Mouse (Mus musculus) heart, postnatal 4 days (tissue): ENCODE results near the gene Lrrc20. TPM values are rescaled to one million over a fixed set of nuclear protein-coding genes. Genes with fewer than 3 reads are reported as not detected.

Source experiments
- DNase-seq: peaks from one replicate; pipeline ENCODE4 v3.0.0; 2021
- total RNA-seq, 2 experiments: library from RNA; stranded (reverse); gene quantifications; 2 replicates each; pipeline ENCODE4 v1.2.3; 2021

The Lrrc20 gene
- total RNA-seq, 2 experiments from 2014 or later: 16.4 to 17.1 TPM

- peak; percentile 50 for DNase-seq
Measured at GRCm38 (mm10) chr10:61517296-61518071, 41.9 kb downstream of the Lrrc20 start.

- no peak for DNase-seq
Measured at GRCm38 (mm10) chr10:61518320-61518719, 42.7 kb downstream of the Lrrc20 start.

- no peak for DNase-seq
Measured at GRCm38 (mm10) chr10:61519491-61519890, 43.9 kb downstream of the Lrrc20 start.

DNA sequence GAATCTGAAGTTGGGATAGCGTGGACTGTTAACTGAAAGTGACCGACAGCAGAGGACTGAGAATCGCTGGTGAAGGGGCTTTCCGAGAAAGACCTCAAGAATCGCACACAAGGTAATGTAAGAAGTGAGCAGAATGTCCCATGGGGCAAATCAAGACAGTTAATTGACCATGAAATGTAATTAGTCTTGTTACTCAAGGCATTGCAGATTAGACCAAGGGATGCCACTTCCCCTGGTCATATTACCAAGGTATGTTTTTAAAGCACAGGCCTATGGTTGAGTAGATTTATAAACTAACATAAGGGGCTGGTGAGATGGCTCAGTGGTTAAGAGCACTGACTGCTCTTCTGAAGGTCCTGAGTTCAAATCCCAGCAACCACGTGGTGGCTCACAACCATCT lies 45.1 kb downstream of the Lrrc20 start:
- no peak for DNase-seq

GRCm38 (mm10) chr10:61530936-61531335 lies 55.3 kb downstream of the Lrrc20 start:
- DNase-seq: peak; percentile 33

- no peak for DNase-seq
Measured at GRCm38 (mm10) chr10:61533285-61533684, 57.7 kb downstream of the Lrrc20 start.

DNA sequence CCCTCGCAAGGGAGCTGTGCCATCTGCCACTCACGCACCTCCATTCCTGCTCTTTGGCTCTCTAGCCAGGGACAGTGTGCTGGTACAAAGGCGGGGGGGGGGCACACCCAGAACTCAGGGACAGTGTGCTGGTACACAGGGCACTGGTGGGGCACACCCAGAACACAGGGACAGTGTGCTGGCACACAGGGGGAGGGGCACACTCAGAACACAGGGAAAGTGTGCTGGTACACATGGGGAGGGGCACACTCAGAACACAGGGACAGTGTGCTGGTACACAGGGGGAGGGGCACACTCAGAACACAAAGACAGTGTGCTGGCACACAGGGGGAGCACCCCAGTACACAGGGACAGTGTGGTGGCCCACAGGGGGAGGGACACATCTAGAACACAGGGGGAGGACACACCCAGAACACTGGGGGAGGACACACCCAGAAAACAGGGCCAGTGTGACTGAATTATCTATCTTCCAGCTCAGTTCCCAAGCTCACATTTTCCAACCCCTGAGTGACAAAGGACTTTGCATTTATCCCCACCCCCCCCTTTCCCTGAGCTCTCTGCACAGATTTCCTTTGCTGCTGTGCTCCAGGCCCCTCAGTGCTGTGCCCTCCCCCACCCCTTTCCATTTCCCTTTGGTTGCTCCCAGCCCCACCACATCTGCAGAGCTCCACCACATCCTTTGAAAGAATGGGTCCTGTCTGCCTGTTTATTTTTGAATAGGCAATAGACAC lies 58.9 kb downstream of the Lrrc20 start:
- no peak for DNase-seq

GRCm38 (mm10) chr10:61535441-61535840 lies 59.8 kb downstream of the Lrrc20 start:
- DNase-seq: no peak

GRCm38 (mm10) chr10:61536130-61537035 lies 60.8 kb downstream of the Lrrc20 start:
- DNase-seq: peak; percentile 81

GRCm38 (mm10) chr10:61537036-61537380 lies 61.4 kb downstream of the Lrrc20 start:
- DNase-seq: no peak

- DNase-seq: no peak
Measured at GRCm38 (mm10) chr10:61538446-61538845, 62.8 kb downstream of the Lrrc20 start.

DNA sequence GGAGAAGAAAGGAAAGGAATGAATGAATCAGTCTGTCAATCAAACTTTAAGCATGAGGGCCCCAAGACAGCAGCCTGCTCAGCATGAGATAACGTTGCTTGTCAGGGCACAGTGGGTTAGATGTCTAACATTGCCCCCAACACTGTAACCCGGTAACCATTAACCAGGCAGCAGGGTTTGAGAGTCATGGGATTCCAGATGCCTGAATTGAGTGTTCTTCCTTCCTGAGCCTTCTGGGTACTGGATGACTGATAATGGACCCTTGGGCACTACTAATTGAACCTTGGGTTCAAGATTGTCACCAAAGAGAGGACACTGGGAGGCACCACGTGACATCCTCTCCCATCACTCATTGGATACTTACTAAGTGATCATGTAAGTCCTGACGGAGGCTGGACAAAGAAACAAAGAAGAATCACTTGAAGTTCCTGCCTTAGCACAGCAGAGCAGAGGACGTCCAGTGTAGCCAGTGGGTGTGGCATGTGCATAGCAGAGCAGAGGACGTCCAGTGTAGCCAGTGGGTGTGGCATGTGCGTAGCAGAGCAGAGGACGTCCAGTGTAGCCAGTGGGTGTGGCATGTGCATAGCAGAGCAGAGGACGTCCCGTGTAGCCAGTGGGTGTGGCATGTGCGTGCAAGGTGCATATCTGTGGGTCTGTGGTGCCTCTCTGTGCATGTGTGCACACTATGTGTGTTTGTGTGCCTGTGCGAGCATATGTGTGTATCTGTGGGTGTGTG lies 68.7 kb downstream of the Lrrc20 start:
- no peak for DNase-seq

GRCm38 (mm10) chr10:61544863-61545240 lies 69.3 kb downstream of the Lrrc20 start:
- DNase-seq: no peak

DNA sequence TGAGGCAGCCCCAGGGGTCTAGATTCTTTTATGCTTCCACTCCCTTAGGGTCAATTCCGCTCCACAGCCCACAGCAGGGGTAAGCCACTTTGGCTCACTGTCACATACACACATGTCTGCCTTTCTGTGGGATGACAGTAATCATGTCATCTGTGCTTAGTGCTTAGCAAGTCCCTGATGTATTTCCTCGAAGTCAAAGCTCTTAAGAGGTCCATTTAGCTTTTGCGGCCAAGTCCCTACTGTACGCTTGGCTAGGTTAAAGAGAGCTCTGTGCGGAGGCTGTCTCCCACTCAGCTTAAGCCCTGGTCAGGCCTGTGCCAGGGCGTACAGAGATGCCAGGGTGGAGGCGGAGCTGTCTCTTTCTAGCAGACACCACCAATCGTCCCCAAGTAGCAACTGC lies 74.5 kb downstream of the Lrrc20 start:
- no peak for DNase-seq

- no peak for DNase-seq
Measured at GRCm38 (mm10) chr10:61555155-61555554, 79.6 kb downstream of the Lrrc20 start.

DNA sequence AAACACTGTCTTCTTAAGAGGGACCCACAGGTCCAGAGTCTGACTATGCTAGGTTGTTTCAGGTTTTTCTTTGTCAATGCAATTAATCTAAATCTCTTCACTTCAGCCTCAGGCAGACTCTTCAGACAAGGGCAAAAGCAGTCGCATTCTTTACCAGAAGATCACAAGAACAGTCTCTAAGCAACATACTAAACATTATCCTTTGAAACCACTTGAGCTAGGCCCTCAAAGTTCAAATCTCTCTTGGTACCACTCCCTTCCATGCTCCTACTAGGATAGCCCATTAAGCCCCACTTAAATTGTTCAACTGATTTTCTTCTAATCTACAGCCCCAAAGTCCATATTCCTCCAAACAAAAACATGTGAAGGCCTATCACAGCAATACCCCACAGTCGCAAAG lies 83.0 kb downstream of the Lrrc20 start:
- DNase-seq: no peak

- DNase-seq: no peak
Measured at GRCm38 (mm10) chr10:61559544-61559943, 83.9 kb downstream of the Lrrc20 start.

DNA sequence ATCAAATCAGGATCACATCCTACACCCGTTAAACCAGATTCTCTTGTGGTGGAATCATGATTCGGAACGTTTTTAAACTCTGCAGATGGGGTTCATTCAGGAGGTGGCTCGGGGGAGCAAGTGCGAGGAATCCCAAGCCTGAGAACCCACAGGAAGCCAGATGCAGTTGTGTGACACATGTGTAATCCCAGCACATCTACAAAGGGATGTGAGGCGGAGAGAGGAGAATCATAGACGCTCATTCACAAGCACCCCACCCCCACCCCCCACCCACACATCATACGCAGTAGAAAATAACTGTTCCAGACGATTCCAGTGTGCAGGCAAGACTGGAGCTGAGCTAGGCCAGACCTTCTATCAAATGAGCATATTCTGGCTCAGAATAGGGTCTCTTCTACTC lies 87.9 kb downstream of the Lrrc20 start:
- no peak for DNase-seq

GRCm38 (mm10) chr10:61564408-61564807 lies 88.8 kb downstream of the Lrrc20 start:
- DNase-seq: no peak

GRCm38 (mm10) chr10:61570181-61570580 lies 94.6 kb downstream of the Lrrc20 start:
- DNase-seq: no peak

GRCm38 (mm10) chr10:61572126-61572525 lies 96.5 kb downstream of the Lrrc20 start:
- DNase-seq: no peak

GRCm38 (mm10) chr10:61576120-61576767 lies 100.6 kb downstream of the Lrrc20 start:
- no peak for DNase-seq
